Mouse (Mus musculus) spleen, adult 2 months (tissue): ENCODE results near the gene Syt5. TPM values are rescaled to one million over a fixed set of nuclear protein-coding genes. Genes with fewer than 3 reads are reported as not detected.
"Not testable (repeated sequence)": the region's sequence is repeated elsewhere in the genome, so short reads cannot be mapped to it uniquely, and the experiment has no call there.

Source experiments
- DNase-seq, 2 experiments: peaks; one replicate each; pipeline versions ENCODE4 v3.0.0 to v3.0.0-alpha.2; 2012 to 2021; ENCODE audit warnings: low spot score in 2 of 2, low read depth in 1 of 2
- H3K27ac ChIP-seq: fragments of 200-500 bp; 2 replicates; pipeline ENCODE4 v1.5.1; 2012; ENCODE audit warnings: low read length, inconsistent platforms; ENCODE audit not compliant: insufficient read depth
- H3K27me3 ChIP-seq: fragments of 200-500 bp; 2 replicates; pipeline ENCODE4 v1.6.1; 2012; ENCODE audit warnings: mild to moderate bottlenecking, moderate library complexity, low read length, inconsistent platforms; ENCODE audit not compliant: control insufficient read depth, insufficient read depth
- H3K36me3 ChIP-seq: fragments of 200-500 bp; 2 replicates; pipeline ENCODE4 v1.6.1; 2012; ENCODE audit warnings: mild to moderate bottlenecking, low read length, inconsistent platforms; ENCODE audit not compliant: control insufficient read depth, insufficient read depth
- H3K4me1 ChIP-seq: fragments of 200-500 bp; 2 replicates; pipeline ENCODE4 v1.6.1; 2011; ENCODE audit warnings: inconsistent platforms; ENCODE audit not compliant: control insufficient read depth, insufficient read depth, insufficient read length
- H3K4me3 ChIP-seq: fragments of 200-500 bp; 2 replicates; pipeline ENCODE4 v1.5.1; 2011; ENCODE audit warnings: mild to moderate bottlenecking, inconsistent platforms; ENCODE audit not compliant: insufficient read depth, insufficient read length; ENCODE audit errors: extremely low read depth
- CTCF ChIP-seq: fragments of 200-500 bp; IDR thresholded peaks from 2 replicates; pipeline ENCODE4 v1.5.1; 2011; ENCODE audit warnings: mild to moderate bottlenecking, inconsistent platforms; ENCODE audit not compliant: insufficient read depth, insufficient read length, insufficient replicate concordance; ENCODE audit errors: extremely low read depth
- POLR2A ChIP-seq: fragments of 200-500 bp; IDR thresholded peaks from 2 replicates; pipeline ENCODE4 v1.6.1; 2011; ENCODE audit warnings: low read depth, low read length, inconsistent platforms
- WGBS: fragments of 180-500 bp; shearing (Covaris S2); methylation state at CpG from one replicate; pipeline ENCODE4 v1.1.7; 2018; 5-methylcytosine and 5-hydroxymethylcytosine counted together
- polyA plus RNA-seq: library from polyadenylated mRNA; depleted of rRNA; stranded (reverse); fragments of >200 nt; gene quantifications from 2 replicates; pipeline ENCODE4 v1.2.3, GENCODE M21; 2012

The Syt5 gene
- polyA plus RNA-seq, 1 experiment = 0.21 TPM

DNA sequence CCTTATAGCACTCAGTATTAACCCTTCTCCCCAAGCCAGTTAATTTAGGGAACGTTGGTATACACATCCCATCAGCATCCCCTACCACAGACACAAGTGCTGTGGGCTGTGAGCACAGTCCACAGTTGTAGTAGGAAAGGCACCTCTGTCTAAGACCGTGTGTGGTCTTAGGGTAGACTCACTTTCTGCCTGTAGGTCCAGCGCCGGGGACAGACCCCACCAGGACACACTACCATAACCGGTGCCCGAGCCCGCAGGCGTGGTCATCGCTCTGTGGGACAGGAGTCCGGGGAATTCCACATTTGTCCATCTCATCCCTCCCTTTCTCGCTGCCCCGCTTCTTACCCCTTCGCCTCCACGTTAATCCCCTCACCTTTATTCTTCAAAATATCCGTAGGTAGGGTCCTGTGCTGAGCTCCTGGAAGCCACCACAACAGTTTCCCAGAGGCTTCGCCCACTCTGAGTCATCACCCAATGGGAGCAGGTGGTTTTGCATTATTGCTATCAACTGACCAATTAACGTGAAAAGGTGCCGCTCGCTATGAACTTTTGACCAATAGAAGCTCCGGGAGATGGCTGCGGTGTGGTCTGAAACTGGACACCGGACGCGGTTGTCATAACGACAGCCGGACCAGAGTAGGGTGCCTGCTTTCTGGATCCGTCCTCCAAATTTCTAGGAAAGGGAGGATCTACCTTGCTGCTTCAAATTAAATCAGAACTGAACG is 15.2 kb downstream of the Syt5 start, which contains the start of gene Dnaaf3:
Dnaaf3 (minus strand) TSS at position 449 of the 725 bp plus-strand sequence.
- Histone ChIP-seq H3K4me3 (no peak within 1 kb of the TSS), H3K36me3 (no peaks in the 10 kb centered on the region), H3K4me1 (no peaks in the 10 kb centered on the region), H3K27me3 (peaks cover 4% of the 10 kb centered on the region), H3K27ac (no peak within 1 kb of the TSS)
- 14% methylated on average over 28 of the region's 28 CpGs for WGBS
- TF ChIP-seq POLR2A (no peak), CTCF (no peak)
- no peak for DNase-seq

DNA sequence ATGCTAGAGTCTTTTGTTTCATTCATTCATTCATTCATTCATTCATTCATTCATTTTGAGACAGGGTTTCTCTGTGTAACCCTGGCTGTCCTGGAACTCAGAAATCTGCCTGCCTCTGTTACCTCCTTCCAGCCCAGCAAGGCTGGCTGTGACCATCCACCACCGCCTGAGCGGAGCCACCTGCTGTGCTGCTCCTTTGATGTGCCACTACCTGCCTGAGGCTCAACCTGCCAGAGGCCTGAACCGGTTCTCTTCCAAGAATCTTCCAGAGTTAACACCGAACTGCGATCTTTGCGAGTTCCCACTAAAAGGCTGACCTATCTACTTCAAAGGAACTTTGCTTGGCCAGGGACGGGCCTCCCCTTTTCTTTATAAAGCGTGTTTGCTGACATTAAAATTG is 17.2 kb downstream of the Syt5 start:
- H3K4me3 ChIP-seq, DNase-seq, H3K27ac ChIP-seq, H3K4me1 ChIP-seq, H3K27me3 ChIP-seq, H3K36me3 ChIP-seq: not testable (repeated sequence)
- WGBS = 78% methylated on average over 8 of the region's 8 CpGs

- no peak for TF ChIP-seq CTCF
- no peak for TF ChIP-seq POLR2A
- H3K36me3 ChIP-seq = no peaks in the 10 kb centered on the region
- H3K27ac ChIP-seq = no peak overlapping the region
- peak overlapping the region; percentile 11; the same call in 1 of the 2 replicates for H3K4me3 ChIP-seq
- no peaks in the 10 kb centered on the region for H3K4me1 ChIP-seq
- H3K27me3 ChIP-seq = peaks cover 2% of the 10 kb centered on the region
- 76% methylated on average over 18 of the region's 18 CpGs for WGBS
- no peak for DNase-seq
These were observed 20.0 kb downstream of the Syt5 start for GRCm38 (mm10) chr7:4527302-4527689.

- Histone ChIP-seq H3K27ac (peak overlapping the region; percentile 39), H3K4me3 (peak overlapping the region; percentile 51), H3K36me3 (no peaks in the 10 kb centered on the region), H3K27me3 (no peaks in the 10 kb centered on the region), H3K4me1 (no peaks in the 10 kb centered on the region)
- peak; percentile 65 for TF ChIP-seq CTCF
- TF ChIP-seq POLR2A = no peak
- DNase-seq = peak; percentile 63 to 79
- WGBS = 29% methylated on average over 40 of the region's 40 CpGs
These were observed 20.7 kb downstream of the Syt5 start for GRCm38 (mm10) chr7:4526341-4527301.

DNA sequence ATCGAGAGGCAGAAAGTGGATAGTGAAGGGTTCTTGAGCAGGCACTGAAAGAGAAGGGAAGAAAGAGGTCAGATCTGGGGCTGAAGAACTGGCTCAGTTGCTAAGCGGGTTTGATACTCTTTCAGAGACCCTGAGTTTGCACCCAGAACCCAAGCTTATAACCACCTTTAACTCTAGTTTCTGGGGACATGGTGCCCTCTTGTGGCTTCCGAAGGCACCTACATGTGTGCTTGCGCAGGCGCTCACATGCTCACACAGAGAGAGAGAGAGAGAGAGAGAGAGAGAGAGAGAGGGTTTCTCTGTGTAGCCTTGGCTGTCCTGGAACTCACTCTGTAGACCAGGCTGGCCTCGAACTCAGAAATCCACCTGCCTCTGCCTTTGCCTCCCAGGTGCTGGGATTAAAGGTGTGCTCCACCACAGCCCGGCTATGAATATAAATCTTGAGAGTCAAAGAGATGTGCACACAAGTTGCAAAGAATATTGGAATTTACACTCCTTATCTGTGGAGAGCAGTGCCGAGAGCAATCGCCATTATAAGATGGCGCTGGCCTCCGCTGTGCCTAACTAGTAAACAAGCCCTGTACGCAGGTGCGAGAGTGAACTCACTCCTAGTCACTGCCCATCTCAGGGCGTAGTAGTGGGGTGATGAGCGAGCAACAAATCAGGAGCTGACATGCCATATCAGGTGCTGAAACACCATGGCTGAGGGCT is 23.0 kb downstream of the Syt5 start, which contains the start of gene Tnni3:
Tnni3 (minus strand) TSS at position 18 of the 711 bp plus-strand sequence.
- not testable (repeated sequence) for H3K27me3 ChIP-seq, H3K36me3 ChIP-seq, H3K27ac ChIP-seq, H3K4me3 ChIP-seq, H3K4me1 ChIP-seq
- peak; percentile 26 to 49 for DNase-seq
- peak; percentile 66; the same call in 1 of the 2 replicates for TF ChIP-seq CTCF
- 64% methylated on average over 15 of the region's 15 CpGs for WGBS

- no peaks in the 10 kb centered on the region for H3K4me1 ChIP-seq
- no peaks in the 10 kb centered on the region for H3K27me3 ChIP-seq
- DNase-seq = no peak
- H3K27ac ChIP-seq = no peak overlapping the region
- 90% methylated on average over 33 of the region's 33 CpGs for WGBS
- H3K4me3 ChIP-seq = no peak overlapping the region
- H3K36me3 ChIP-seq = no peaks in the 10 kb centered on the region
- TF ChIP-seq POLR2A (no peak), CTCF (no peak)
These were observed 23.9 kb downstream of the Syt5 start for GRCm38 (mm10) chr7:4523205-4524130.
